Mouse (Mus musculus) right cerebral cortex, adult 18-20 months (tissue): ENCODE measurements around the gene Cfap99.
A peak's percentile ranks its signal among the peaks of the same experiment; 100 is the strongest.

Experiments used
- DNase-seq: peaks from one replicate; pipeline ENCODE4 v3.0.0; 2022; ENCODE audit warnings: mixed read lengths

Gene Cfap99

DNA sequence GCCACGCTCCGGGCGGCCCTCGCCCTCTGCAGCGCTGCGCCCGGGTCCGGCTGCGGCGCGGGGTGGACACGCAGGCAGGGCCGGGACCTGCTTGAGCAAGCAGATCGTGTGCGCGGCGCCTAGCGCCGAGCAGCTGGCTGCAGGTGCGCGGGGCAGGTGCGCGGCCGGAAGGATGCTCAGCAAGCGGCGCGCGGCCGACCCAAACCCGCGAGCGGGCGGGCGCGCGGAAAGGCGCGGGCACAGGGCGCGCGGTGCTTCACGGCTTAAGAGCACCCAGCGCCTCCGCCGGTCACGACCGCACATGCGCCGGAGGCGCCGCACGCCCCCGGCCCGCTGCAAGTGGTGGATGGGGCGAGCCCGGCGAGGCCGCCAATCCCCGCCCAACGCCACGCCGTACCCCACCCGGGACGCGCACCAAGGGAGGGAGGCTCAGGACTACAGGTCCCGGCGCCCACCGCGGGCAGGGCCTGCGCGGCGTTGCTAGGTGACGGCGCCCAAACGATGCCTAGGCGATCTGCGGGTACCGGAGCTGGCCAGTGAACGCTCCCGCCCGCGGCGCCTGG lies at the start of gene Cfap99, which contains the start of gene Zfyve28:
Gene Cfap99, plus strand, starts transcription at position 447 of the 563 bp plus-strand sequence.
Gene Zfyve28, minus strand, starts transcription at position 296 of the 563 bp plus-strand sequence.
- DNase-seq: peak; percentile 98

DNA sequence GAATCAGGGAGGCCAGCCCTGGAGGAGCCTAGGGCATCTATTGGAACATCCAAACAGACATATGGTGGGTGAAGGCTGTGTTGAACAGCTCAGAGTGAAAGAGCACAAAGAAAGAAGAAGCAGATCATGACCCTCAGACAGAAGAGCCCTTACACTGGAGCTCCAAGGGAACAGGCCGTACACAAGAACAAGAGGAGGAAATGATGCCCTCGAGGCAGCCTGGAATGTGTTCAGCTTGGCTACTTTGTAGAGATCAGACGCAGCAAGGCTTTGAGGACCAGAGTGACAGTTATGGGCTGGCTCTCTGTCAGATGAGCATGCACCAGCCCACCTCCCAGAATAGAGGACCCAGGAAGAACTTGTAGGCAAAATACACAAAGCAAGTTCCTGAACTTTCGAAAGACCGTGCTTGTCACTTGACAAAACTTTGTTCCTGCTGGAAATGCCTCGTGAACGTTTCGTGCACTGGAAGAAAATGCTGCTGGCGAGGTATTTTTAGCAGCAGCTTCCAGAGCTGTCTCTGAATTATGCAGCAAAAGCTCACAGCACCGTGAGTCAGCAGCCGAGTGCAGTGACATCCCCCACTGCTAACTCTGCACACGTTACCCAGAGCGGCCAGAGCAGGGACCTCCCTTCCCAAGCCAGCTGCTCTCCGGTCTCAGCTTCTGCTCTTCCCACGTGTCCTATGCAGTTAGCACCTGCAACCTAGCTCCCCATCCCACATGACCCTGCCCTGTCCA lies 46.0 kb upstream of the Cfap99 start:
- peak; percentile 92 for DNase-seq

DNA sequence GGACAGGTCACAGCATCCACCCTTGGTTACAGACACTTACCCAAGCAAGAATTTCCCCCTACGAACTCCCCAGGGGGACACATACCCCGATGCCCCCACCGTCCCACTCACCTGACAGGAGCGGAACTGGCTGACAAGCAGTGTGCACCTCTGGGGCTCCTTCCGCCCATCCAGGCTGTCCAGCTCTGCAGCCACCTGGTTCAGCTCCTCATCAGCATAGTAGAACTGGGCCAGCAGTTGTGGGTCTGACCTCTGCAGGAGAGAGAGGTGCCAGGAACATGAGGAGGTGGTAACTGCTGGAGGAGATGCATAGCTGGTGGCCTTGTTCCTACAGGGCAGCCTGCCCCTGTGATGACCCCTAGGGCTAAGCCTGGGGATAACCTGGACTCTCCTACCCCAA lies 45.3 kb upstream of the Cfap99 start:
- DNase-seq: no peak

DNA sequence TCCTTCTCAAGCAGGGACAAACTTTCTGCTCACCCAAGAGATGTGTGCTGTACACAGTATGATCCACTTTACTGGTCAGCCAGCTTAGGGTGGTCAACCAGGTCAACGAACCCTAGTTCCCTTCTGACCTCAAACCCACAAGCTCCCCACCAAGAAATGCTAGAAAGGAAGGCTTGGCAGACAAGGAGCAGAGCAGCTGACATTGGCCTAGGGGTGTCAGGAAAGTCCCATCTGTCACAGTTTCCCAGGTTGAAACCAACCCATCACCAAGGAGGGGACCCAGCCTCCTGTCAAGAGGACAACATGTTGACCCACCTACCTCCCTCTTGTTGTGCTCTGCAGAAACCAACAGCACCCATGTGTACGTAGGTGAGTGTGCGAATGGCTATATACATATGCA lies 42.0 kb upstream of the Cfap99 start:
- no peak for DNase-seq

DNA sequence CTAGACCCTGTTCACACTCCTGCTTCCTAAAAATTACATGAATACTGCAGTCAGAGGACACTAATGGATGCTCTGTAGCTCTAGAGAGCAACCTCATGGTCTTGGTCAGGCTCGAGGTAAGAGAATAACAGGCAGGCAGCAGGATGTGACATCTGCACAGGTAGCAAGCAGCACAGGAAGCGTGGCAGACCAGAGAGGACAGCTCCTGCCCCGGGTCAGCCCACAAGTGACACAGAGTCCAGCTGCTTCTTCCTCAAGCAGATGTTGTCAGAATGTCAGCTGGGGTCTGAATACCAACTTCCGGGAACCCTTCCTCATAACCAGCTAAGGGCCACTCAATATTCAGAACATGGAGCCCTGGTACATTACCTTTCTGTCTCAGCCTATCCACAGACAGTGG lies 39.3 kb upstream of the Cfap99 start:
- DNase-seq: no peak

DNA sequence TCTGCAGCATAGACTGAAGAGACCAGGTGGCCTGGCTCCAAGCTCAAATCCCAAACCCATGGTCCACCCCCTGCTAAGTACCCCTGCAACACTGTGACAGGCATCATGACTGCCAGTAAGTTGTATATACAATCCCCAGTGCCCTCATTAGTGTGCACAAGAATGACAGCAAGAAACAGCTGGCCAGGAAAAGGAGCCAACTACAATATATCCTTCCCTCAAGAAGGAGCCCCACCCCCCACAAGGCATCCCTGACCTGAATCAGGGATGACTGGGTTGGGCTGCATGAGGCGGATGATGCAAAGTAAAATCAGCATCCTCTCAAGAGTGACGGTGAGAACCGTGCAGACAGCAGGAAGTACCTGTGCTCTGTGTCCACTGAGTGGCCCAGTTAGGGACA lies 38.3 kb upstream of the Cfap99 start:
- DNase-seq: no peak

DNA sequence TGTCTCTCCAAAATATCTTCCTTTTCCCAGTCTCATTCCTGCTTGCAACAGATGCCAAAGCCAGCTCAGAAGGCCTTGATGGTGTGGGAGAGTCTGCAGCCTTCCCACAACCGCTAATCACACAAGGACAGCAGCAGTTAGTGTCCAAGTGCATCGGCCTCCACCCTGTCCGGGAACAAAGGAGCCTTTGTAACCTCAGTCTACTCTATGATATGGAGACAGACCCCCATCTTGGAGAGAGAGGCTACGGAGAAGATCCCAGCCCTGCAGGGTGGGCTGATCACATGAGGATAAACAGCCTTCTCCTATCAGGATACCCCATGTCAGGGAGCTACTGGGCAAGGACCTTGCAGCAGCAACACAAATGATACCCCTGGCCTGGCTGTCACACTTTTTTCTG lies 36.6 kb upstream of the Cfap99 start:
- DNase-seq: no peak

DNA sequence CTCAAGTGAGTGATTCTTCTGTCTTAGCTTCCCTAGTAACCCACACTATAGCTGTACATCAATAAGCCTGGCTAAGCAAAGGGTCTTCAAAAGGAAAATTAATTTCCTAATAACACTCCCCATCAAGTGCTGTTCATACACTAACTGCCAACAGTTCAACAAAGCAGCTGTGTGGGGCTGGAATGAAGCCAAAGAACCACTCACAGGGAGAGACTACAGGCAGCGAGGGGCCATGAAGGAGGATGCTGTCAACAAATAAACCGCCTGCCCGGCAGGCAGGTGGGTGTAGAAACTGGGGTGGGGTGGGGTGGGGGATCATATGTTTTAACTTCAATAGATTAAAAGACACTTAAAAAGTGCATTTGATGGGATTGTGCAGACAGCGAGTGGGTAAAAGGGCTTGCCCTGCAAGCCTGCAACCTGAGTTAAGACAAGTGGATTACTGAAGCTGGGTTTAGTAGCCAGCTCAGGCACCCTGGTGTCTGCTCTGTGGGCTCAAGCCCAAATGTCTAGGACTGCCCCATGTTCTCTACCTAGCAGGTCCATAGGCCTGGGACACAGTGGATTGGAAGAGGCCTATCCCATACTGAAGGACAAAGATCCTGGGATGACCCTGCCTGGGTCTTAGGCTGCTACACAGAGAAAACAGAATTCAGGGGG lies 36.0 kb upstream of the Cfap99 start:
- no peak for DNase-seq

DNA sequence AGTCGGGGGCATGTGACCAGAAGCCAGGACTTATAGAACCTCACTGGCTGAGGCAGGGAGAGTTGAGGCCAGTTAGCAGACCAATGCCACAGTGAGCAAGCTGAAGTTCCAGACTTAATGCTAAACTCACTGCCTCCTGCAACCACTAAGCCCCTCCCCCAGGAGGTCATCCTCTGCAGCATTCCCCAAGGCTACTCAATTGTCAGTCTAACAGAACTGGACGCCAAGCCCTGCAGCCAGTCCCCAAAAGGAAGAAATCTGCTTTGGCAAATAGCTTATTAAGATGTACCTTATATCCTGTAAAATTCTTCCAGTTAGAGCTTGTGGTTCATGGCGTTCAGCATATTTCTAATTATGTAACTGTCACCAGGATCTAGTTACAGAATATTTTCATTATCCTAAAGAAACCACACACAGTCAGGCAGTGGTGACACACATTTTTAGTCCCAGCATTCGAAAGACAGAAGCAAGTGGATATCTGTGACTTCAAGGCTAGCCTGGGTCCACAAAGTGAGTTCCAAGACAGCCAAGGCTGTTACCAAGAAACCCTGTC lies 35.4 kb upstream of the Cfap99 start:
- no peak for DNase-seq

DNA sequence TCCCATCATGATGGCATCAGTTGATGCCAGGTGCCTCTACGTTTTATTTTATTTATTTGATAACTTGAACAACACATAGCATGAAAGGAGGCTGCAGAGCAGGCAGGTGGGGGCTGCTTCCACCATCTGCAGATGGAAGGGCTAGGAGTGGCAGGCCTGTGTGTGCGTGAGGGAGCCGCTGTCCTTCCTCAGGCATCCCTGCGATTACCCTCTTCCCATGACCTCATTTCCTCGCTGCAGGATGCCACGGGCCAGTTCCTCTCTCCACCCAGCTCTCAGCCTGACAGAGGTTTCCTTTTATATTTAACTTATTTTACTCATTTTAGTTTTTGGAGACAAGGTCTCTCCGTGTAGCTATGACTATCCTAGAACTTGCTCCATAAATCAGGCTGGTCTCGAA lies 34.1 kb upstream of the Cfap99 start:
- no peak for DNase-seq

DNA sequence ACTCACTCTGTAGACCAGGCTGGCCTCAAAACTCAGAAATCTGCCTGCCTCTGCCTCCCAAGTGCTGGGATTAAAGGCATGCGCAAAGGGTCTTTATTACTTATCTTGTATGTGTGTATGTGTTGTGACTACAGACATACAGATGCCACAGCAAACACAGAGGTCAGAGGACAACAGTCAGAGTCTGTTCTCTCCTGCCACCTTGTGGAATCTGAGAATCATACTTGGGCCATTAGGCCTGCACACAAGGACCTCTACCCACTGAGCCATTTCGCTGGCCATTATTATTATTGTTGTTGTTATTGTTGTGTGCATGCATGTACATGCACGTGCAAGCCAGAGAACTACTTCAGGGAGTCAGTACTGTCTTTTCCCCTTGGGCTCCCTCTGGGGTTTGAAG lies 33.2 kb upstream of the Cfap99 start:
- no peak for DNase-seq

DNA sequence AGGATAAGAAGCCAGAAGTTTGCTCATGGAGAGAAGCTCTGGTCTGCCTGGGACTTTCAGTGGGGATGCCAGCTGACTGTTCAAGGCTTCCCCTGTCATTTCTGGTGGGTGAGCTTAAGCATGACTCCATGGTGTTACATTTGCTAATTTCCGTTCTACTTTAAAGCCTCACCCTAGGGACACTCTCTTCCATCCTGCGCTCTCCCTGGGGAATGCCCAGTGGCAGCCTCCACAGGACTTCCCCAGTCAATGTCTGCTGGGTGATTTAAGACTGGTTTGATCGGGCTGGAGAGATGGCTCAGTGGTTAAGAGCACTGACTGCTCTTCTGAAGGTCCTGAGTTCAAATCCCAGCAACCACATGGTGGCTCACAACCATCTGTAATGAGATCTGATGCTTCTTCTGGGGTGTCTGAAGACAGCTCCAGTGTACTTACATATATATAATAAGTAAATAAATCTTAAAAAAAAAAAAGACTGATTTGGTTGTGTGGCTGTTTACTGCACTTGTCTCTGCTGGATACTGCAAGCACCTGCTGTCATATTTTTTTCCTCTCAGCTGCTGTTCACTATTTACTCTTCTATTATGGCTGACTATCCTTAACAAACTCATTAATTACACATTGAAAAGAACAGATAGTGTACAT lies 29.1 kb upstream of the Cfap99 start:
- no peak for DNase-seq

DNA sequence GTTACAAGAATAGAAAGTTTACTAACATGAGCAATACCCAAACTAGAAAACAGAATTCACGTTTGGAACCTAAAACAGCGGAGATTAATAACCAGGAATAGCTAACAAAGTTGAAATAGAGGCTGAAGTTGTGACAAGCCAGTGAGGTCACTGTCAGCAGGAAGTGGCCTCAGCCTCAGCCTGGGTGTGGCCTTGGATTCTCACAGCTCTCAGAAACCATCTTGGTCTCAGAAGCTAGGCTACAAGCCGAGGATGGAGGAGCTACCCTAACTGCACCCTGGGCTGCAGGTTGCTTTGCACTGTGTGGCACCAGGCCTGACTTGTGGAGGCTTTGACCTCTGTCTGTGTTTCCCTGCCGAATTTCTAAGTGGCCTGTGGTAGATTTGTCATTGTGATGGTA lies 22.3 kb upstream of the Cfap99 start:
- DNase-seq: no peak

DNA sequence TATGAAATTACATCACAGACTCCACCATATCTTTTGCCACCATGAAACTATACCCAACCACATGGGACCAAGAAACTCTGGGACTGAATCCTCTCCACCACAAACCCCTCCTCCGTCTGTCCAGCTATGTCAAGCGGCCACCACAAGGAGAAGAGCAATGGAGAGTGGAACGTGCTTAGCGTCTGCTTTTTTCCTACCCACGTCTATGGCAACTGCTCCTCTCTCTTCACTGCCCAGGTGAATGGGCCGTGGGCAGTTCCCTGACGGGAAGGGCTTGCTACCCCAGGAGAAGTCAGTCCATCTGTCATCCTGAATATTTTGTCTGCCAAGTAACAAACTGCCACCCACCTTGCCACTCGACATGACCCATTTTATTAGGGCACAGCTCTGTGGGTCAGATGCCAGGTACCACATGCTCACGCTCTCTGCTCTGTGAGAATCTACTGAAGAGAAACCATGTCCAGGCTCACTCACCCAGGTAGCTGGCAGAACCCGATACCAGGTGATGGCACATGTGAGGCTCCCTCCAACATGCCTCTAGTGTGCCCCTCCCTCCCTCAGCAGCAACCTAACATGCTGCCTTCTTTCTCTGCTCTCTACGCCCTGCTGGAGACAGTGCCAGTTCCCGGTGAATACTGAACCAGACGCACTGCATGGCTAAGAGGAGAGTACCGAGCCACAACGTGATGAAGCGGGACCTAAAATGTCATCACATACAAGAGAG lies 19.0 kb upstream of the Cfap99 start:
- no peak for DNase-seq

DNA sequence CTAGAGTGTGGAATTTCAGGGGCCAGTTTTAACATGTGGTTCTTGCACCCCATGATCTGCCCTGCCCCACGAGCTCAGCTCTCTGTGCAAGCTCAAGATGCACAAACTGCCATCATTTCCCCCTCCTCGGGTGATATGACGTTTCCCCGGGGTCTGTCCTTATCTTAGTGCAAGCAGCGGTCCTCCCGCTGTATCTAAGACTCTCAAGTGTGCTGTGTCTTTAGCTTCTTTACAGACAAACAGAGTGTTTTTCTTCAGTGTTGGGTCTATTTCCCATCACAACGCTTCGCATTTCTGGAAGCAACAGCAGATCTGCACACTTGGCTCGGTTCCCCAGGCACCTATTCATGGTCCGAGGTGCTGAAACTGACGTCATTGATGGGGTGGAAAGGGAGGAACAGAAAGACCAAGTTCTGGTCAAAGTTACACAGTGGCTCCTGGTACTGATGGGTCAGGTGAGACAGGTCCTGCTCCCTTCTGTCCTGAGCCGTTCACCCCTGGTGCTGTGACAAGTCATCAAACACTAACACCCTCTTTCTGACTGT lies 18.4 kb upstream of the Cfap99 start:
- DNase-seq: no peak

DNA sequence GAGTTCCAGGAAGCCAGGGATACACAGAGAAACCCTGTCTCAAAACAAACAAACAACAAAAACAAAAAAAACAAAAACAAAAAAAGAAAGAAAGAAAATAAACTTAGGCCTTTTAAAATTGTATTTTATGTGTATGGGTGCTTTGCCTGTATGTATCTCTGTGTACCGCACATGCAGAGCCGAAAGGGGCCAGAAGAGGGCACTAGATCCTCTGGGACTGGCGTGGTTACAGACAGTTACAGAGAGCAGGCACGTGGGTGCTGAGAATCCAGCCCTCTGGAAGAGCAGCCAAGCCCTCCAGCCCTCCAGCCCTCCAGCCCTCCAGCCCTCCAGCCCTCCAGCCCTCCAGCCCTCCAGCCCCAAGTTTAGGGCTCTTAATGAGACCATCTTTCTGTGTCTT lies 16.7 kb upstream of the Cfap99 start:
- DNase-seq: no peak

DNA sequence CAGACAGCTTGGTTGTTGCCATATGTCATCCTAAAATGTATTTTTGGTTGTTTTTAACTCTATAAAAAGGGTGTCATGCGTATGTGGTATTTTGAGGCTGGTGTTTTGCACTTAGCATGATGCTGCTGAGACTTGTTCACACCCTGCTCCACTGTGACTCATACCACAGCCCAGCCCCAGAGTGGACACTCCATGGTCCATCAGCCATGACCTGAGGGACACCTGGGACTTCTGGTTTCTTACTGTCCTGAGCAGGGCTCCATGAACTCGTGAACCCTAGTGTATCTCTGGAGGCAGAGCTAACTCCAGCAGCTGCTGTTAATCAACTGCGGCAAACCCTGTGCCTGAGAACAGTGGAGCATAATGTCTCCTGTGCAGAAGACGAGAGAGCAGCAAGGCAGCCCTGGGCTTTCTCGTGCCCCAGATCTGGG lies 15.1 kb upstream of the Cfap99 start:
- peak; percentile 50 for DNase-seq

DNA sequence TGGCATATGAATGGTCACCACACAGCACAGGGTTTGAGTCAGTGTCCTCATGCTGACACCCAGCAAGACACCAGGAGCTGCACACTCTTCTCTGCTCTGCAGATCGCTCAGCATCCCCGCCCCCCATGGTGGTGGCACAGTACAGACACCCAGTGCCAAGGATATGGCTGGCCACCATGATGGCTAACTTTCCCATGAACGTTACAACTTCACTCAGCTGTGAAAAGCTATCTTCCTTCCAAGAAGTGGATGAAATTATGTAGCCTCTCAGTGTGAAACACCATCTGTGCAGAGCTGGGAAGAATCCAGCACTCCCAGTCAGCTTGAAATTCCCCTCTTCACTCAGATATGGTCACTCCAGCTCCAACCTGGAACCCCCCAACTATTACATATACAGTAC lies 14.1 kb upstream of the Cfap99 start:
- DNase-seq: peak; percentile 65

DNA sequence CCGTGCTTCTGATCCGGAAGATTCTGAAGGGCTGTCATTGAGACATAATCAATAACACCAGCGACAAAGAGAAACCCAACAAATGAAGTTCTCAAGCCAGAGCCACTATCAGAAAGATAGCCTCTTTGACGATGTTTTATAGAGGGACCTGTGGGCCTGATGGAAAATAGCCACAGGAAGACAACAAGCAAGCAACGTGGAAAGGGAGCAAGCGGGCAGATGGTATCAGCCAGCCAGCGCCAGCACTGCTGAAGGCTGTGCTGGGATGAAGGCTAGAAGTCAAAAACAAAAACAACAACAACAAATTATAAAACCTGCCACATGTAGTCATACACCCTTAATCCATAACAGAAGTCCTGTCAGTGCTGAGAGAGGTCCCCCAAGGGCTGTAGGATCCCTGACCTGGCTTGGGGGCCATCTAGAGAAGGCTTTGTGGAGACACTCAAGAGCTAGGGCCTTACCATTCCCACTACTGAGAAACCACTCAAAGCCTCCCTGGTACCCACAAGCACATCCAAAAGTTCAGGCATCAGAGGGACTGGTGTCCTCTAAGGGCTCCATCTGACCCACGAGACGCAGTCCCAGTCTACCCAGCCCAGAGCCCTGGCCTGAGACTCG lies 13.6 kb upstream of the Cfap99 start:
- DNase-seq: no peak

DNA sequence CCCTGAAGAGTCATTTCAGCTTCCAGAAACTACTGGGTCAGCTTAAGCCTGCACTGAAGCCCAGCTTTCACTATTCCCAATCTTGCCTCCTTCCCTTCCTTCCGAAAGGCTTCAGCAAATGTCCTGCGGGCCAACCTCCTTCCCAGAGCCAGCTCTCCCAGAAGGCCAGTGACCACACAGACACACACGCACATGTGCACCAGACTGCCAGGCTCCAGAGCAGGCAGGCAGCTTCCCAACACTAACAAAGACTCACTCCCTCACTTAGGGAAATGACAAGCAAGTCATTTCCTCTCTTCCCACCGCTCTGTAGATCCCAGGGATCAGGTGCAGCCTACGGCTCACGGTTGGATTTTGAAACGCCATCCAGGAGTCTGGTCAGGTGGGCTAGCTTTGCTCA lies 12.2 kb upstream of the Cfap99 start:
- DNase-seq: no peak

DNA sequence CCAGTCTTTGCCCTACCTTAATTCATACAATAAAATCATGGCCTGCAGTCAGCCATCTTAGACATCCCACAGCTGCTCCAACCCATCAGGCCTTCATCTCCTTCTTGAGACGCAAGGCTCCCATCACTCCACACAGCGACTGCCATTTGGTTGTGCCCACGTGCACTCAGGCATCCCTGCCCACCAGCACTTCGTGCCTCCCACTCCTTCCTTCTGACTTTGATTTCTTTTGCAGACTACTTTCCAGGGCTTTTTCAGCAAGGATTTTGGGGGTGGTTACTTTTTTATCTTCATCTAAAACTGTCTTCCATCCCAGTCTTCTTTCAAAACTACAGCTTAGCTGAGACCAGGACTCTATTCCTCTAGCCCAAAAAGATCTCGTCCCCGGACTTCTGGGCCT lies 11.7 kb upstream of the Cfap99 start:
- peak; percentile 84 for DNase-seq

DNA sequence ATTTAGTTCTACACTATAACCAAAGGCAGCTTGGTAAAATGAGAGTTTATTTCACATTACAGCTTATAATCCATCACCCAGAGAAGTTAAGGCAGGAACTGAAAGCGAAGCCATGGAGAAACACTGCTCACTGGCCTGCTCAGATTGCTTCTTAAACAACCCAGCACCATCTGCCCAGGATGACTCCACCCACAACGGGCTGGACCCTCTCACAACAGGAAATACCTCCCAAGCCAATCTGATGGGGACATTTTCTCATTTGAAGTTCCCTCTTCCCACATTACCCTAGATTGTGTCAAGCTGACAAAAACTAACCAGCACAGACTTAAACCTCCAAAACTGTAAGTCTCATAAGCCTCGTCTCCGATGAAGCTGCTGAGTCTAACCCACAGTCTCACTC lies 10.3 kb upstream of the Cfap99 start:
- no peak for DNase-seq
